Mouse (Mus musculus) heart, postnatal 10 days (tissue): Measurements from ENCODE around the gene Gm27027. TPM values are rescaled to one million over a fixed set of nuclear protein-coding genes. Genes with fewer than 3 reads are reported as not detected.
A peak's percentile ranks its signal among the peaks of the same experiment; 100 is the strongest.

Source experiments
- DNase-seq, 2 experiments: peaks; one replicate each; pipeline ENCODE4 v3.0.0; 2021
- intact Hi-C: fragments of 180-260 bp; cut with DNase I; formaldehyde crosslinking; loops from one replicate; pipeline ENCODE4 v1.15.1; 2025
- total RNA-seq, 2 experiments: library from RNA; stranded (reverse); gene quantifications; 2 replicates each; pipeline ENCODE4 v1.2.3; 2021

Gene Gm27027
- total RNA-seq, 2 experiments from 2014 or later: 1.0 TPM; not detected in 1

DNA sequence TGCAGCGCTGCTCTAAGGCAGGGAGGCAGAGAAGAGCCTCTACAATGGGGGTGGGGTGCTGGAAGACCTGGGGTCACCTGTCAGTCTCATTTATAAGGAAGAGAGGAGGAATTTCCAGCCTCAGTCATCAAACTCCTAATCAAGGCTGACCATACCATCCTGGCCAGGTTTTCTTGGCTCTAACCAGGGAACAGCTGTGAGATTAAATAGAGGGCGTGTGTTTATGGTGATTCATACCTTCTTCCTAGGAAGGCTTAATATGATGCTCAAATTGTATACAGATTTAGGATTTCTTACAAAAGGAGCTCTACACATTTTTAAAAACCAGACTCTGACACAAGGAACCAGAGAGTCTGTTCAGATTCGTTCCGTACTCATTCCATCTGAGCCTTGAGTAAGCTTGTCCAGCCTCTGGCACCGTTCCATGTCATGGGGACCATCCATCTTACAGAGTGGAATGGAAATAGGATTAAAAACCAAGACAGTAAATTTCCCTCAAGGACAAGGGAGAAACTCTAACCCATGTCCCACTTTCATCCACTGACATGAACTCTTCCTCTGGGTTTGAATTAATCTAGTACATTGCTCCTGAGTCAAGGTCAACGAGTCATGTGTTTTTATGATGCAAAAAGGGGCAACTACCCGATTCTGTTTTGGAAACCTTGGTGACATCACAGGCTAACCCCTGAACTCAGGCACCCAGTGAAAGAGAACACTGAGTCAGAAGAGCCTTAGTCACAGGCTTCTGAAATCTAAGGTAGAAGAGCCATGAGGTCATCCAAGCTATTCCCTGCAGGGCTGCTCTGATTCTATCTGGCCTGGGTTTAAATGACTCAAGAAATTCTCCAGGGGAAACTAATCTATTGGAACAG is 16.7 kb downstream of the Gm27027 start:
- no peak for DNase-seq
- intact Hi-C loops: no loop called here

DNA sequence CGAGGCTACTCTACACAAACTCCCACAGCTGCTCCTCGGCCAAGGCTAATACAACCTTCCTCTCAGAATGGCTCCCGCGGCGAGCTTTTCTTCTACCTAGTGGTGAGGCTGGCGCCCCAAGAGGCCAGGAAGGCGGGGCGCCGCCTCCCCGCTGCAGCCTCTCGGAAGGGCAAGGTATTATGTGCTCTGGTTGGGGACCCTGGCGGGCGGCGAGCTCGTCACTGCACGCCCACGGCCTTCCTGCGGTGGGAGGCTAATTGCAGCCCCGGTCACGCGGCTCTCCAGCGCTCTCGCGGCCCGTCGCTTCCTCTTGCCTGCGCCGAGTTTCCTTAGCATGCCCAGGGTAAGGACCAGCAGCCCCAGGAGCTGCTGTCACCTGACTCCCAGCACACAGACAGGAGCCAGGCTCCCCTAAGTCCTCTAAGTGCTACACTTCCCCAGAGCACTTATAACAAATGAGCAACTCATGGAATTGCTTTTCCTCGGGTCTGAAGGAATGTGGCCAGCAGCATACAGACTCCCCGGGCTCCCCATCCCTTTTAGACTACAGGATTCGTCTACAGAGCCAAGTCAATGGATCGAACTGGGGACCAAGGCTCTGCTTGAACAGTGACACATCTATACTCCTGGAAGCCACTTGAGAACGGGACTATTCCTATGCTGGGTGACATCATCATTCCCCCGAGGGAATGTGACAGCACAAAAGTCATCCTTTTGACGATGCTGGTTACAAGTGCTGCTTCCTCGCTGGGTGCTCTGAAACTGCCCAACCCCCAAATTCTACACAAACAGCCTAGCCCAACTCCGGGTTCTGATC is 19.5 kb downstream of the Gm27027 start:
- intact Hi-C loops: no loop called here
- DNase-seq: peak; percentile 56 to 67

DNA sequence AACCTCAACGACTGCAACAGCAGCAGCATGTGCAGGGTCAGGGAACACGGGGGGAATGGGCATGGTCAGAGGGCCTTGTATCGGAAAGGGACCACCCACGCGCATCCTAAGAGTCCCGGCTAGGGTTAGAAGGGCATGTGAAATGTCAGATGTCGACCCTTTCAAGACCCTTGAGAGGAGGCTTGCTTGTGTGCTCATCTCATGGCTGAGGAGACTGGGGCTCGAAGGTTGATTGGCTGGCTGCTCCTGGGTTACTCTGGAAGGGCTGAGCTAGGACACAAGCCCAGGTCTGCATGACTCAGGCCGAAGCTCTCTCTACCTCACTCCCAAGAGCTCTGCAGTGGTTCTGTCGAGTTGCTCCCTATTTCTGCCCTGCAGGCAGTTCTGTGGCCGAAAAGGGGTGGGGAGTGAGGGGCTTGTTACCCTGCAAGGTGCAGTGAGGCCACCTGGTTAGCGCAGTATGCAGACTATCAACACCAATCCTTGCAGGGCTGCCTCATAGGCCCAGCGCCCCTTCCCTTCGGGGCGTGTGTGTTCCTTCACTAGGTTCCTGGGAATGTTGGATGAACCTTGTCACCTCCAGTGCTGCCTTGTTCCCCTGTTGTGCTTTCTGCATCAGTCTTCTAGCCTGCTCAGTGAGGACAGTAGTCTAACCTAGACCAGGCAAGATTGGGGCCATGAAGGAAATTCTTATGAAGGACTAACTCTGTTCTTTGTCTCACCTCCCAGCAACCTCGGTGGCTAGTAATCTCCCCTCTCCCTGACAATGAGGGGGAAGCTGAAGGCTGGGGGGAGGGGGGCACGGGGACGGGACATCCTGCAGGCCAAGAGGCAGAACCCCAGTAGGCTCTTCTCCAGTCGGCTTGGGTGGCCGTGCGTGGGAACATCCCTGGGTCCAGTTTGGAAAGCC is 20.4 kb downstream of the Gm27027 start:
- DNase-seq: no peak
- intact Hi-C loops: no loop called here

DNA sequence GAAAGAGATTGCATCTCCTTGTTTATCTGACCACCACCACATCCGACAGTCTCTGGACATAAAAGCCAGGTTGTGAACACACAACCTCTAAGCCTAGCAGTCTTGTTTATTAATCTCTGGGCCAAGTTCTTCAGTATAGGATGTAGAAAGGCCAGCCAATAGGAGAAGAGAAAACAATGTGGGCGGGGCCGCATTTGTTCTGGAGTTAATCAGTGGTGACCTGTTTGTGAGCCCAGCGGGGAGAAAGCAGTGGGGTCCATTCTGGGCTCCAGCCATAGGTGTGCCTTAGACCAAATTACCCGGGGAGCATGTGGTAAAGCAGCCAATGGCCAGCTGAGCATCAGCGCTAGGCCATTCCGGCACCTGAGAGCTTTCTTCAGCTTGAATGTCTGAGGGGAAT is 21.1 kb downstream of the Gm27027 start:
- intact Hi-C loops: no loop called here
- DNase-seq: no peak

DNA sequence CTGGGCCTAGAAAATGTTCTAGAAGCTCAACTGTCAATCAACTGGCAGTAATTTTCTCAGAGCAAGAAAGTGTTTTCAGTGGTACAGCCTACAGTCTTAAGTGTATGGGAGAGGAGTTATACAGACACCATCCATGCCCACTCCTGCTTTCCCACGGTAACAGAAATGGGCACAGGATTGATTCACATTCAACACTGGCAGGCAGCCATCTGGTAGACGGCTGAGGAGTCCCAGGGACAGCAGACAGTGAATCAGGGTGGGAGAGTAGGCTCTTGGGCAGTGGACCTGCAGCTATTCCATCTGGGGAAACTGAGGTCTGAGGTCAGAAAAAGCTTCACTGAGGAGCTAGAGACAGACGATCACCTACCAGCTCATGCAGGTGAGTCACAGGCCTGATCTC is 24.5 kb downstream of the Gm27027 start:
- no peak for DNase-seq
- intact Hi-C loops: no loop called here

DNA sequence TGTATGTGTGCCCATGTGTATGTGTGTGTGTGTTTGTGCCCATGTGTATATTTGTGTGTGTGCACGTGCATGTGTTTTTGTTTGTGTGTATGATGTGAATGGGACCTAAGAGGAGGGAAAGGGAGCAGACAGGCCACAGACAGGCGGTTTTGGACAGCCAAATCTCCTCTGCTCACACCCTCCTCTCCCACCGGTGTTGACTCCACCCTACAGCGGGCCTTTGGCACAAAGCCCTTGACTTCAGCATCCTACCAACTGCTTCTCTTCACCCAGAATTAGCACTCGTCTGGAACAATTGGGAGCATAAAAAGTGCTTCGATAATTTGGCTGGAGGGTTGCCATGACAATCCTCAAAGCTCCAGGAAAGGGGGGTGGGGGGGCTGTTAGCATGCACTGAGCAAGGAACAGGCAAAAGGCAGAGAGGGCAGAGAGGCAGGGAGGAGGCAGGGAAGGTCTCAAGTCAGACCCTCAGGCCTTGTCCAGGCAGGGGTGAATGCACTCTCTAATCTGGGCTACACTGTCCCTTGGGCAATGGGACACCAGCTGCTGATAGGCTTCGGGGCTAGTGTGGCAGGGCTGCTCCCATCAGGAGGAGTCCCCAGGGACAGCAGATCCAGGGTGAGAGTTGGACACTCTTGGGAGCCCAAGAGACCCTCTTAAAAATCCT is 31.5 kb downstream of the Gm27027 start:
- peak; percentile 36 to 37 for DNase-seq
- intact Hi-C loops: no loop called here

DNA sequence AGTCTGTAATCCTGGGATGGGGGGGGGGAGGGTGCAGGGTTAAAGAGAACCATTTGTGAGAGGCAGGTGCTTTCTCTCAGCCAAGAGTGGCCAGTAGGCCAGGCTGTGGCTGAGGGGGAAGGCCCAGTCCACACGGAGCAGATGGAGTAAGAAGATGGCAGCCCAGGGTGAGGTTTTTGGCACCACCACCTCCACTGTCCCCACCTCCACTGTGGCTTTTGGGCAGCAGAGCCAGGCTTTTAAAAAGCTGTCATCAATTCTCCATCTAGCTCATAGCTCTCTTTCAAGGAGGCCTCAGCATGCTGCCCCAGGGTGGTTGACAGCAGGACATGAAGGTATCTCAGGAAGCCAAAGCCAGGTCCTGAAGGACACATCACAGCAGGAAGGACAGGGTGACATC is 32.4 kb downstream of the Gm27027 start:
- intact Hi-C loops: no loop called here
- no peak for DNase-seq

DNA sequence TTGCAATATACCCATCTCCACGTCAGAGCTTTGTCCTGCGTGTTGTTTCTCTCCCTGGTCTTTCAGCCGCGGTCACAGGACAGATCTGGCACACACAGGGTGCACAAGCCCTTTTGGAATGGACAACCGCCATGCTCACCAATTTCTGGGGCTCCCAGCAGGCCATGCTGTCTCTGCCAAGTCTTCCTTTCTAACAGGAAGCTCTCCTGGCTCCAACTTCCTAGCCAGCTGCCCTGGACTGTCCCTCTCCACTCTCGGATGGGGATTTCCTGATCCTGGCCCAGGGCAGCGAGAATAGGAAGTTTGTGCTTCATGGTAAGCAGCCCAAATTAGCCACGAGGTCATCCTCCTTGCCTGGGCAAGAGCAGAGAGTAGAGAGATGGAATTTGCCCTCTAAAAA is 34.4 kb downstream of the Gm27027 start:
- intact Hi-C loops: no loop called here
- peak; percentile 33 to 57 for DNase-seq

DNA sequence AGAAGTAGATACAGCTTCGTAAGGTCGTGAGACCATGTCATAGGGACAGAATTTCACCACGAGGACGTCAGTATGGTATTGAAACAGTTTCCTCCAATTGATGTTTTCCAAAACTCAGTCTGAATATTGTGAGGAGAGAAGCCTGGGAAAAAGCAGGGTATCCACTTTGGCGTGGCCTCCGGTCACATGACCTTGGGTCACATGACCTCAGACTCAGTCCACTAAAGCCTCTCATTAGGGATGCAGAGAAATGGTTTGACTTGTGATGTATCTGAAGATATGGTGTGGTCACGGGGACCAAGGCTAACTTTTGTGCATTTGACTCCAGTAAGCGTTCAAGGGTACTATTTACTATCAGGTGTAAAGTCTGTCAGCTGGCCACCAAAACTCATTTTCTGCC is 36.8 kb downstream of the Gm27027 start:
- no peak for DNase-seq
- intact Hi-C loops: no loop called here

DNA sequence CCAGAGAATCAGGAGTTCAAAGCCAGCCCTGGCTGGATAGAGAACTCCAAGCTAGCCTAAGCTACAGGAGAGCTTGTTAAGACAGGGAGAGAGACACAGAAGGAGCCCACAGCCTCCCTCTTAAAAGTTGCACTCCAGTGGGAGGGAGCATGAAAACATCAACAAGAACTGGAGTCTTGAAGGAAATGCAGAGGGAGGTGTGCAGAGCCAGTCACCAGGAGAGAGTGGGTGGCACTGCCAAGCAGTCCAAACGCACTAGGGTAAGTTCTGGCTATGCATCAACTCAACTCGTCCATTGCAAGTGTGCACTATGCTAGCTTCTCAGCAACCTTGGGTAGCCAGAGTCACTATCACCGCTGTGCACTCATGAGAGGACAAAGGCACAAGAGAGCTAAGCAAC is 37.9 kb downstream of the Gm27027 start:
- DNase-seq: no peak
- intact Hi-C loops: no loop called here

DNA sequence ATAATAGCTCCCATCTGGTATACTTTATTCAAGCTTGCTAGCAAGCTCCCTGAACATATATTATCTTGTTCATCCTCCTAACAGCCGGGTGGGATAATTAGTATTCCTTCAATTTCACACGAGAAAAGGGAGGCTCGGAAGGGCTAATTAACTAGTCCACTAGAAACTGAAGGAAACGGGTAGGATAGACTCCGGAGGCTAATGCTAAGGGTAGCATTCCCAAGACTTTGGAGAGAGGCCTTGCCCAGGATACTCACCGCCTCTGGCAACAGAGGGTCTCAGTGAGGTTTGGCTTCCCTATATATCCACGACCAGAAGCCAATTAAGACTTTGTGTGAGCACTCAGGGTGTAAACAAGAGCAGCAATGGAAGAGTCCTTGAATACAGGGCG is 38.4 kb downstream of the Gm27027 start:
- DNase-seq: no peak
- intact Hi-C loops: no loop called here

DNA sequence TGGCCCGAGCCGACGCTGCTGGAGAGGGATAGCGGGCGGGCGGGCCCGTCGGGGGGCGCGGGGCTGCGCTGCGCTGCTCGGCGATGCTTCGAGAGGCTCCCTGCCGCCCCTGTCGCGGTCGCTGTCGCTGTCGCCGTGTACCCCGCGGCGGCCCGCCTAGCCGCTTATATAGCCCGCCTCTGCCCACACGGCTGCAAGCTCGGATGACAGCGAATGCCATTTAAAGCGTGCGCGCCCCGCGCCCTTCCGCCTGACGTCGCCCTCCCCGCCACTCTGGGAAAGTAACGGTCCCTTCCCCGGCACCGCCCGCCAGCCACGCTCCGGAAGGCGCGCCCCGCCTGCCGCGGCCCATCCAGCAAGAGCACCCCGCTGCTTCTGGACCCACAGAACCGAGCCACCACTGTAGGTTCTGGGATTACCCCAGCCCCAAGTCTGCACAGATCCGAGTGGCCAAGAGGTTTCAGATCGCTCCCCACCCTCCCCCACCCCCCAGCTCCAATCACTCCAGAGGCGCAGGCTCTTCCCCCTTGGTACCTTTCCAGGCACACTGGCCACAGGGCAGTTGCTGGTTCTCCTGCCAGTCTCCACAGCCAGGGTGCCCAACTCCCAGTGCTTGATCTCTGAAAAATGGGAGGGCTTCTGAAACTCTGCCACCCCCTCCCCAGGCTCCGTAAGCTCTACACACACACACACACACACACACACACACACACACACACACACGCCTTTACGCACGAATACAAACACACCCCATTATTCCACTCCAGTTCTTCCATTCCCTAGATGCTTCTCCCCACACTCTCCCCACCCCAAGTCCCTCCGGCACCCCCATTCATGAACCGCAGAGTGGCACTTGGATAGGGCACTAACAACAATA is 39.0 kb downstream of the Gm27027 start, which contains the start of gene Gm13889:
Gm13889 (minus strand) TSS at position 294 of the 877 bp plus-strand sequence.
- intact Hi-C loops: loop anchor here (1.0 kb wide), 1 partner anchor 45 kb away; no protein-coding TSS in a partner anchor
- peak; percentile 81 to 84 for DNase-seq

DNA sequence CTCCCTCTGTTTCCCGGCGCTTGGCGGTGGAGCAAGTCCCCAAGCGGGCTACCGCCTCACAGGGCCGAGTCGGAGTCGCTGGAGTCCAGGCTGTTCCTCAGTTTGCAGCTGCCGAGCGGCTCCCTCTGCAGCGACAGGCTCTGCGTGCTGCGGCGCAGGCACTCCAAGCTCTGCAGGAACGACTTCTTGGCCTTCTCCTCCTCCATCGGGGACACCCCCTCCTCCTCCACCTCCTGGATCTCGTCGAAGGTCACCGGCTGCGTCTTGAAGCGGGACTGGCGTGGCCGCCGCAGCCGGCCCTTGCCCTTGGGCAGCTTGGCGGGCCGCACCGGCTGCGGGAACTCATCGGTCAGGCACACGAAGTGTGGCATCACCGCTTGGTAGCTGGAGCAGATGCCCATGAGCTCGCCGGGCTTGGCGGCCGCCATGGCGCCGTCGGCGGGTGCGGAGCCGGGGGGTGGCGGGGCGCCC is 39.8 kb downstream of the Gm27027 start:
- intact Hi-C loops: loop anchor here (1.0 kb wide), 1 partner anchor 46 kb away; no protein-coding TSS in a partner anchor
- peak; percentile 66 for DNase-seq

DNA sequence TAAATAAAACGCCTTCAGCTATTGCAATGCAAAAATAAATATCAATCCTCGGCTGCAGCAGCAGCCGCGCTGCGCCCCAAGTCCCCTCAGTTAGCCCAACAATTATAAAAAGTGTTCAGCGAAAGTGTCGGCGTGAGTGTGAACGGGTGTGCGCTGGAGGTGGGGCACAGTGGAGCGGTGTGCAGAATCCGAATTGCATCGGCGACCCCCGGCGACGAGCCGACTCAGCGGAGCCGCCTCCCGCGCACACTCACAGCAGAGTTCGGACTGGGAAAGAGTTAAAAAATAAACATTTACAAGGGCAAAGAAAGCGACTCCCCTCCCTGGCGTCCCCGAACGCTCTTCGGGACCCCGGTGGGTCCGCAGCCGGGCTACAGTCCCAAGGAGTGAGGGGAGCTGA is 40.3 kb downstream of the Gm27027 start:
- intact Hi-C loops: loop anchor here (1.0 to 2.0 kb wide), 3 partner anchors 46 to 81 kb away; no protein-coding TSS in a partner anchor
- DNase-seq: no peak

DNA sequence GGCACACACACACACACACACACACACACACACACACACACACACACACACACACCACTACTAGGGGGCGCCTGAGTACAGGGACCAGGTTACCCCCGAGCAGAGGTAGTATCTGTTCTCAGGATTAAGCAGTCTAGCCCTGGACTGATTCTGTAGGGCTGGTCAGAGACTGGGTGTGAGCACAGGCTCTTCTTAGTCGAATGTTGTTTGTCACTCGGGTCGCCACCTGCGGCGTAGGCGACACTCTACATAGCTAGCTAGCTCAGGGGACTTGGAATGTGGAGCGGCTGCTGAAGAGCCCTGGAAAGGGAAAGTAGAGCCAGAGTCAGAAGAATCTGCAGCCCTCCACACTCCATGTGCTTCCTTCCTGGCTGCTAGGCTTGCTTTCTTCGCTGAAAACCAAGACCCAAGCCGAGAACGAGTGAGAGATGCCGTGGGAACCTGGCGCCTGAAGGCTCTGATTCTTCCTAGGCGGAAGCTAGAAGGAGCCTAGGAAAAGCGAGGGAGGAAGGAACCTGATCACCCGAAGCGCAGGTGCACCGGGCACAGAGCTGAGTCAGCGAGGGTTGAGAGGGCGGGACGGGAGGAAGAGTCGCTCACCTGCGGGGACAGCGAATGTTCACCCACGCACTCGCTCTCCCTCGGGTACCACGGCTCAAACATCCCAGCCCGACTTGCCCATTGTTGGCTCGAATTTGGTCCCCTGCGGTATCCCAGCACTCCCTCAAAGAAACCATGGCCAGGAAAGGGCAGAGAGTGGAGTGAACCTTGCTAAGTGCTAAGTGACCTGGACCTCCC is 41.2 kb downstream of the Gm27027 start:
- DNase-seq: no peak
- intact Hi-C loops: loop anchor here (2.0 kb wide), 2 partner anchors 46 to 80 kb away; no protein-coding TSS in a partner anchor

DNA sequence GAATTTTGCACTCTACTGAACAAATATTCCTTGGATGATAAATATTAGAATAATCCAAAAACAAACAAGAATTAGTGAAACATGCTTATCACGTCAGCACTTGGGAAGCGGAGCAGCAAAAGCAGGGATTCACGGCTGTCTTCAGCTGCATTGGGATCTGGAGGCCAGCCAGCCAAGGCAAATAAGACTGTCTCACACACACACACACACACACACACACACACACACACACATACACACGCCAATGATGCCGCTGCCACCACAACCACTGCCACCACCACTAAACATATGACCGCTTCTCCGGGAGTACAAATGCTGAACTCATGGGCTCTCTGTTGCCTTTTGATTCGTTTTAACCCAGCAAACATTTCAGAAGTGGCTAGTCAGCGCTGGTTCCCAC is 42.4 kb downstream of the Gm27027 start:
- intact Hi-C loops: loop anchor here (2.0 kb wide), 2 partner anchors 45 to 79 kb away; no protein-coding TSS in a partner anchor
- no peak for DNase-seq

DNA sequence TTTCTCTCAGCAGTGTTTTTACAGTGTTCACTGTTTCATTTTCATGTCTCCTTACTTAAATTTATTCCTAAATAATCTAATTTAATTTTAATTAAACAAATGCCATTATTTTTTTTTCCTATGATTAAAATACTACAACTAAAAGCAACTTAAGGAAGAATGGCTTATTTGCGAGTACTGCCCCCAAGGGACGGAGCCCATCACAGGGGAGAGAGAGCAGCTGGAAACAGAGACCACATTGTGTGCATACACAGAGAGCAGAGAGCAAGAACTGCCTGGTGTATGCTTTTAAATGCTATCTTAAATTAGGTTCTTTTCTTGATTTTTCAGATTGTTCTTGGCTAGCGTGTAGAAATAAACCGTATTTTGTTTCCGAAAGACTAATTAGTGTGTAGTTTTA is 49.2 kb downstream of the Gm27027 start:
- intact Hi-C loops: no loop called here
- DNase-seq: no peak

DNA sequence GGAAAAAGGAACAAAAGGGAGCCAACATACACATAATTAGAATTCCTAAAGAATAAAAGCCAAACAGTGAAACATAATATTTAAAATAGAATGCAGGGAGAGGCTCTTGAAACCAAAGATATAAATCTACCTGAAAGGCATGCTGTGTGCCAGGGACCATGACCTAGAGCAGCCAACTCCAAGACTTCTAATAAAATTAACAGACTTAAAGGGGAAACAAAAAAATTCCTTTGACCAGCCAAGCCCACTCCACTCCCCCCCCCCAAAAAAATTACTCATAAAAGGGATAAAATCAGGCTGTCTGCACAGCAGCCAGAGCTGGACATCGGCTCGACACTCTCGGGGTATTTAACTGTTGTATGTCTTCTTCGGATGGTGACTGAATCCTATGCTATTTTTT is 51.3 kb downstream of the Gm27027 start:
- intact Hi-C loops: no loop called here
- no peak for DNase-seq
